Mouse (Mus musculus): ENCODE results near the gene Mfap3l. TPM values are rescaled to one million over a fixed set of nuclear protein-coding genes. Genes with fewer than 3 reads are reported as not detected.
"Not testable (repeated sequence)": the region's sequence is repeated elsewhere in the genome, so short reads cannot be mapped to it uniquely, and the experiment has no call there.

The Mfap3l gene
- total RNA-seq, 2 experiments from 2014 or later = 2.1 to 2.8 TPM

DNA sequence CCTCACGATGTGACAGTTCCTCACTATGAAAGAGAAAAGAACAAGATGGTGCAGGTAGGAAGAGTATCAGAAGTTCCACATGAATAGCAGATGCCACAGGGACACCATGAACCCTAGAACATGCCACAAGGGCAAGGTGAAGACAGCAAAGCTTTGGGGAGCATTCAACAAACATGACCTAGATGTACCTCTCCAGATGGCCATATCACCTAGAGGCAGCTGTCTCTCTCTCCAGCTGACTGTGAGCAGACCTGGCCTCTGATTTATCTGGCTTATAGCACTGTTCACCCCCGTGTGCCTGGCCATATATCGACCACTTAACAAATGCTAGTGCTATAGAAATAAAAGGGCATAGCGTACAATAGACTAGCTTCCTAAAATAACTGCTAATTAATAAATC lies 17.5 kb downstream of the Mfap3l start:
- no peak for DNase-seq

DNA sequence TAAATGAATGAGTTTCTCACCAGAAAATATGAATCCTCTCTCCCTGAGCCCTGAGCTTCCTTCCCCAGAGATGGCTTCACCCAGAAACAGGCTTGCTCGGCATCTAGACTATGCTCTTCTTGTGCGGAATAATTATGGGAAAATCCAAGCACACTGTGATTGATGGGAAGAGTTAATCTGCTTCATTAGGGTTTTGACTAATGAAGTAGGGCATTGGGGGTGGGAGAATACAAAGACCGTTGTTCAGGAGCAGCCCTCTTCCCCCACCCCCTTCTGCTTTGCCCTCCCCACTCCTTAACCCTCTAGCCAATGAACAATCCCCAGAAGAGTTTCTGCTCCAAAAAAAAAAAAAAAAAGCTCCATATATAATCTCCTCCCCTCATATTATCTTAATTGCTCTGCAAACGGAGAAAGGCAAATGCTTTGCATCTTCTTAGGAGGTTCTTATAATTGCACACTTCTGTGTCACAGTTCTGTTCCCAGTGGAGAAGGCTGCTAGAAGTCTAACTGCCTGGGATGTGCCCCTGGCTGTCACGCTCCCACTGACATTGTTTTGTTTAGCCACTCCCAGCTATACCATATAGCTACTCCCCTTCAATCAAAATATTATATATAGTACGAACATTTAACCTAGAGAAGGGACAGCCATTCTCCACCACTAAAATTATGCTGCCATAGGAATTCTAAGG lies 24.9 kb downstream of the Mfap3l start:
- DNase-seq = no peak

DNA sequence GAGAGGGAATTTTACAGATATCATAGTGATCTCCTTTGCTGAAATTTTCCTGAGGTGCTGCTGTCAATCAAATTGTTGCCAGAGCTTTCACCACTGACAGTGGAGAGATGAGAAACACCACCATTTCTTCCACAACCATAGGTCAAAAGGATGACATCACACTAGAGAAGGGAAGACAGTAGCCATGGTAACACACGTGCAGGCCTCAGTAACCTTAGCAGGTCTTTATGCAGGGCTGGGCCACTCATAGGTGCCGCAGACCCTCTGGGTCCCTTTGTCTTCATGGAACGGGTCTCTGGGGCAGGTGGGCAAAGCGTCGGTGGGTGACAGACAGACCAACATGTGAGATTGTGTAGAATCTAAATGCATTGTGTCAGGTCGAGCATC lies 25.5 kb downstream of the Mfap3l start:
- no peak for DNase-seq

DNA sequence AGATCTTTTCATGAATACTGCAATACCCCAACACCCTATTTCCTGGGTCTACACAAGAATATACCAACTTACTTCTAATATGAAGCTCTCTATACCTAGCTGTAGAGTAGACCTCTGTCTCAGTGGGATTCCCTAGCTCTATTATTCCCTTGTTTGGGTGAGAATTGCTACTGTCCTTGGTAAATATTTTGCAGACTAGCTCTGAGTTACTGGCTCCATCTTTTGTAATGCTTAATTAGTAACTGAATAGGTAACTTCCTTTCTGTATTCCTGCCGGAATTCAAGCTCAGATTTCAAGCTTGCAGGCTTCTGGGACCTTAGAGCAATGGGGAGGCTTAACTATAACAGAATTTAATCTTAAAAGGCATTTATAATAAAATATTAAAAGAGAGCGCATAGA lies 26.1 kb downstream of the Mfap3l start:
- not testable (repeated sequence) for DNase-seq

DNA sequence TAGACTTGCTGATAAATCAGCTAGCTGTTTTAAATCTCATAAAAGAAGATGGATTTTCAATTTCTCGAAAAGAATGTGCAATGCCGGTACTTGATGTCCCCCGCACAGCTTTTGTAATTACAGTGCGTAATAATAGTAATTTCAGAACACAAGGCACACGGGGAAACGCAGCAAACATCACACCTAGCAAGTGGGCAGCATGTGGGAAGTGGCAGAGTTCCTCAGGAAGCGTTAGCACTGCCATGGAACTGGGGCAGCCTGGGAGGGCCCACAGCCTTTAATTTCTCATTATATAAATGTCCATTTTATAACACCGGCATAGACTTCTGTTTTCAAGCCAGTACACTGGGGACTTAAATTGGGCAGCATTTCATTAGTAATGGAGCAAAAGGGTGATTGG lies 27.1 kb downstream of the Mfap3l start:
- no peak for DNase-seq

DNA sequence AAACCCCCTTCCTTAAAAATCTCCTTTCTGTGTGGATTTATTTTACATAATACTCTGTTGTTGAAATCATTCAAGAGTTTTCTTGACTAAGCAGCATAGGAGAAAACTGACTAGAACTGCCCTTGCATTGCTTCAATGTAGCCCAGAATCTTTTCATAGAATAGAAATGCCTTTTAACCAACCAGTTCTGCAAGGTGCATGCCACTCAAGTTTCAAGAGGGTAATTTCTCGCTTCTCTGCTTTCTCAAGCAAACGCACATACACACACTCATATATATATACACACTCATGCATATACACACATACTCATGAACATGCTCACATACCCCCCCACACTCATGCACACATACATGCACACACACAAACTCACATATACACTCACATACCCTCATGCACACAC lies 28.6 kb downstream of the Mfap3l start:
- DNase-seq = no peak

DNA sequence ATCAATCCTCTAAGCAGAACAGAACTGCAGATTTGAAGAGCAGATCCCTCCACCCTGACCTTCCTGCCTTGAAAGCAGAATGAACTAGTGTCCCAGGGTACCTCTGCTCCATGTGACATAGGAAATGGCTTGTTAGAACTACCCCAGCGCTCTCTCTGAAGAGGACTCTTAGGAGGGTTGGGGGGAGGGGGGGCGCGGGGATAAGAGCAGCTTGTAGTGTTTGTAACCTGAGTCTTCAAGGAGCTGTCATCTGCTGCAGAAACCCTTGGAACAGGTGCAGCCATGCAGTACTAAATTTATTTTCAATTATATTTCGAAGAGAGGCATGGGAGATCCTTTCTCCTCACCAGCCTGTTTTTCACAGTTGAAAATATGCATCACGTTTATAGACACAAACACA lies 30.9 kb downstream of the Mfap3l start:
- DNase-seq = no peak

DNA sequence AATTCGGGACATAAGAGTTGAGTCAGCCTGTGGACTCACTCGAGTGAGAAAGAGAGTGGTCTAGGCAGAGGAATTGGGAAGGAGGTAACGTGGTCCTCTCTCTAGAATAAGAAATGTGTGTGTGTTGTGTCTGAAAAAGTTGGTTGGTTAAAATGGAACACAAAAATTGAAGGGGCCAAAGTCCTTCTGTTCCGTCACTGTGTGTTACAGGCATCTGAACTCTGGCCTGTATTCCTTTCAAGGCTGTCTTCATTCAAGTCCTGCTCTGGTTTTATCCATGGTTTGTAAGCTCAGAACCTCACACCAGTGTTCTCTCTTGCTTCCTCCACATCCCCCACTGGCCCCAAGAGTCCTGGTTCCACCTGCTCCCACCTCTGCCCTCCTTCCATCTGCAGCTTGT lies 33.2 kb downstream of the Mfap3l start:
- no peak for DNase-seq

DNA sequence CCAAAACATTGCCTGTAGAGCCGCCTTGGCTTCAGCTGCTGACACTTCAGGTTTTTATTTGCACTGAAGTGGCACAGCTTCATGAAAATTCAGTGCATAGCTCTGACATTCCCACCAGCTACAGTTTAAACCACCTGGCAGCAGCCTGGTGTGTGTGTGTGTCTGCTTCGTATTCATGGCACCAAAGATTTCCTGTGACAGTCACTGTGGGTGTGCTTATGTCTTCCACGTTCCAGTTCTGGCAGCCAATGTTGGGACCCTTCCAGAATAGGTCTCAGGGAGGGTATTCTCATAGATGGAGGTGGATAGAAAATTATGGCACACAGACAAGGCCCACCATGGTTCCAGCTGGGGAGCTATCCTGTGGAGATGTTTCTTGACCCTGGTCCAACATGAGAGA lies 34.2 kb downstream of the Mfap3l start:
- no peak for DNase-seq

DNA sequence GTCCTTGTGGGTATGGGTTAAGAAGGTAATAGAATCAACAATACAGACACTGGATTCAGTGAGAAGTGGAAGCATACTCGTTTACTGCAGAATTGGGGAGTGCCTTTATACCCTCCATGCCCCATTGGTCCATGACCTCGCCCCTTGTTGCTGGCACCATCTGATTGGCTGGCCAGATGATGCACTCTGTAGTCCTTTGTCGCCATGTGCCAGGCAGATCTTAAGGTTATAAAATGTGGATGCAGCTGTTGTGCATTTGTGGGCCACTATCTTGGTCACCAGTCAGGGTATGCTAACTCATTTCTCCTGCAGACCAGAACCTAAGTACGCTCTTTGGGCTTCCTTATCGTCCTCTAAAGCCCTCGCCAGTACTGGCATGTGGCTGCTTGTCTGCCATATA lies 46.0 kb downstream of the Mfap3l start:
- DNase-seq = no peak

DNA sequence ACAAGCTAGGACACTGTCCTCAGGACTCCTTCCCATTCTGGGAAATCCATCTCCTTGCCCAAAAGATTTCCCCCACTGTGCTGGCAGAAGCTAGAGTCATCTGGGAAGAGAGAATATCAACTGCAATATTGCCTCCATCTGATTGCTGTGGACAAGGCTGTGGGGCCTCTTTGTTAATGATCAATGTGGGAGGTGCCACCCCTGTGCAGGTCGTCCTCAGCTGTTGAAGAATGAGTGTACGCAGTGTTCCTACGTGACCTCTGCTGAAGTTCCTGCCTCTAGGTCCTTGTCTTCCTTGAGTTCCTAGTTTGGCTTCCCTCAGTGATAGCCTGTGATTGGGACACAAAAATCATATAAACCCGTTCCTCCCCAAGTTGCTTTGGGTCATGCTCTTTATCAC lies 49.2 kb downstream of the Mfap3l start:
- DNase-seq = no peak

DNA sequence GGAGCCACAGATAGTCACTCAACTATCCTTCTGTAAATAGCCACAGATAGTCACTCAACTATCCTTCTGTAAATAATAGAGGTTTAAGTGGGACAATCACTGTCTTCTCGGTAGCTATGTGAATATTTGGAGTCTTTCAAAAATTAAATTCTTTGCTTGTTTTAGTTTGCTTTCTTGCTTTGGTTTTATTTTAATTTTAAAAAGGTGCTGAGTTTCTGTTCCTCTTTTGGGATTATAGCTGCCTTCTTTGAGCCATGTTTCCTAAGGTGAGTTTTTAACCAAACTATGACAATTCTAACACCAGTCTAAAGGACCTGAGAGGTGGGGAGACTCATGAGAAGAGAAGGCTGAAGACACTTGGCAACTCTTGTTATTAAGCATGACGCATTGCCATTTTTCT lies 49.7 kb downstream of the Mfap3l start:
- no peak for DNase-seq

DNA sequence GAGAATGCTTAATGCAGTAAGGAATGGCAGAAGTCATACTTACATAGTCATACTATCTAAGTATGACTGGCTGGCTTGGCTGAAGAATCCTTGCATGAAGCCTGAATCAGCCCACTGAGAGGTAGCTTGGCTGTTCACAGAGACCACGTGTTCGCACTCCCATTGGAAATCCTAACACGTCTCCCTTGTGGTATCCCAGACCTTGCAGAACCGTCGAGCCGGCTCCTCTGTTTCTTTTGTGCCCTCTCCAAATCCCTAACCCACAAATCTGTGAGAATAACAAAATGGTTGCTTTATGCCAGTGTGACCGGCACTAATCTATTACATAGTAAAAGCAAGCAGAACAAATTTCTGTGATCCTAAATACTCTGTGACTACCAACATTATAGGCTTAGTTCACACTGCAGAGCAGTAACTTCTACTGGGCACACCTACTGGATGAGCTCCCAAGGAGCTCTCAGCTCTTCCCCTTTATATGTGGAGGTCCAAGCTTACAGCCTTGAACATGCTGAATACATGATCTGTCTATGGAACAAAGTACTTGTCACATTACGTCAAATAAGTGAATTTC lies 79.0 kb downstream of the Mfap3l start:
- no peak for DNase-seq

DNA sequence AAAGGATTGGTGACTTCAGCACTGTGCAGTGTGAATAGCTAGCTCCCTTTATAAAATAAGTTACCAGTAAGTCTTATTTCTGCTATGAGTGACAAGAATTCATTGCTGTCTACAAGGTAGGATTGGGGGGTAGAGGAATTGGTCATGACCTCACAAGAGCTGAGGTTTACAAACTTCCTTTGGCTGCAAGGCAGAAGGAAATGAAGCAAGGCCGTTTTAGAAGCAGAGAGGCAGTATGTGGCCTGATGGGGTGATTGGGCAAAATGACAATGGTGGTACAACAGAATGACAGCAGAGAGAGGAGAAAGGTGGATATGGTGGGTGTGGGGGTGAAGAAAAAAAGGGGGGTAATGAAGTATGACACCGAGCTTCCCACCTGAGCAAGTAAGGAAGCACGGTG lies 82.1 kb downstream of the Mfap3l start:
- no peak for DNase-seq

DNA sequence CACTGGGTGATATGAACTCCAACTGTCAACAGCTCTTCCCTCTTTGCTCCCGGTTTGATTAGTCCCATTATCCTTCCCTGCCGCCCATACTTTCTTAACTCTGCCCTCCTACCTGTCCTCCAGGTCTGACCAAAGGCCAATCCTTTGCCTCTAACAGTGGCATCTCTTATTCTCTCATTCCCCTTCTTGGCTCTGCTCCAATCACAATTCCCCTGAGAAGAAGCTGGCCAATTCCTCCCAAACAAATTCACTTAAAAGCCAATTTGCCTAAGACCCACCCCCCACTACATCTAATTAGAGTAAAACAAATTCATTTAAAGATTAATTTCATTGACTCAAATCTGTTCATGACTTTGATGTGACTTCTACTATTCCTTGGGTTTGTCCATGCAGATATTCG lies 86.1 kb downstream of the Mfap3l start:
- DNase-seq = no peak

Other genes starting within 250 kb of the Mfap3l start
- gene Gm10283, start 129.6 kb upstream of the Mfap3l start, total RNA-seq (2021) = not detected
- gene Aadat, start 126.9 kb upstream of the Mfap3l start, total RNA-seq (2021) = not detected

All from adrenal gland, postnatal 36 days (tissue).